Mouse (Mus musculus) cortical plate, adult 2 months (tissue): Measurements from ENCODE around the gene Zfp740. TPM values are rescaled to one million over a fixed set of nuclear protein-coding genes. Genes with fewer than 3 reads are reported as not detected.

Experiments
- H3K27ac ChIP-seq: fragments of 200-500 bp; 2 replicates; pipeline ENCODE4 v1.5.1; 2012; ENCODE audit warnings: low read length, control low read depth, inconsistent platforms; ENCODE audit not compliant: insufficient read depth
- H3K4me1 ChIP-seq: fragments of 200-500 bp; 2 replicates; pipeline ENCODE4 v1.6.1; 2011; ENCODE audit warnings: low read length; ENCODE audit not compliant: control insufficient read depth, insufficient read depth
- H3K4me3 ChIP-seq: fragments of 200-500 bp; 2 replicates; pipeline ENCODE4 v1.5.1; 2011; ENCODE audit warnings: mild to moderate bottlenecking, low read length, control low read depth; ENCODE audit not compliant: insufficient read depth
- CTCF ChIP-seq: fragments of 200-500 bp; IDR thresholded peaks from 2 replicates; pipeline ENCODE4 v1.5.1; 2011; ENCODE audit warnings: mild to moderate bottlenecking, control low read depth, low read length; ENCODE audit not compliant: insufficient read depth; ENCODE audit errors: extremely low read depth
- POLR2A ChIP-seq: fragments of 200-500 bp; IDR thresholded peaks from 2 replicates; pipeline ENCODE4 v1.6.1; 2011; ENCODE audit warnings: mild to moderate bottlenecking, low read length, control low read depth; ENCODE audit not compliant: insufficient read depth; ENCODE audit errors: extremely low read depth
- polyA plus RNA-seq: library from polyadenylated mRNA; depleted of rRNA; stranded (reverse); fragments of >200 nt; gene quantifications from 2 replicates; pipeline ENCODE4 v1.2.3, GENCODE M21; 2012

The Zfp740 gene
- polyA plus RNA-seq, 1 experiment: 51.3 TPM

DNA sequence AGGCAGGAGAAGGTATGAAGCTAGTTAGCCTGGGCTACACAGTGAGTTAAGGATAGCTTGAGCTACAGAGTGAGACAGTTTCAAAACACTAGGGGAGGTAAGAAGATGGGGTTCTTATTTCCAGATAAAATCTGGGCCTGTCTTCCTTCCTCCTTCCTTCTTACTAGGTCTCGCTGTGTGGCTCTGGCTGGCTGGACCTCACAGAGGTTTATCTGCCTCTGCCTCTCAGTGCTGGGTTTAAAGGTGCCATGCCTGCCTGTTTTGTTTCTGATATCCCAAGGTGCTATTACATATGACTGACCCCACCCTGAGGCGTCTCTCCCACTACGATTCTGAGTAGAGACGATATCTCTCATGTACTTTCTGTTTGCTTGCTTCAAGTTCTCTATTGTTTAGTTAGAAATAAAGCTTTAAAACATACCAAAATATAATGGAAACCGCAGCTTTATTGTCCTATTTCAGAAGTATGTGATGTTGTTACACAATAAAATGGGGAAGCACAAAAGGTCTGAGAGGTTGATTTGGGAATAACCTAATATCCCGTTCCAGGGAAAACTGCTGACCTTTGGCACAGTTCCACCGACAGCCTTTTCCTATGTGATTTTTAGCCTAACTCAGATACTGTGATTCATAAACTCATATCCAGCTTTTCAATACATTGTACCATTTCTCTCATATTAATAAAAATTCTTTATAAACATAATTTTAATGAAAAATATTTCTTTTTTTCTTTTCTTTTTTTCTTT is 26.3 kb upstream of the Zfp740 start:
- Histone ChIP-seq H3K27ac (no peak overlapping the region), H3K4me1 (no peaks in the 10 kb centered on the region), H3K4me3 (no peak overlapping the region)
- no peak for TF ChIP-seq POLR2A
- no peak for TF ChIP-seq CTCF

DNA sequence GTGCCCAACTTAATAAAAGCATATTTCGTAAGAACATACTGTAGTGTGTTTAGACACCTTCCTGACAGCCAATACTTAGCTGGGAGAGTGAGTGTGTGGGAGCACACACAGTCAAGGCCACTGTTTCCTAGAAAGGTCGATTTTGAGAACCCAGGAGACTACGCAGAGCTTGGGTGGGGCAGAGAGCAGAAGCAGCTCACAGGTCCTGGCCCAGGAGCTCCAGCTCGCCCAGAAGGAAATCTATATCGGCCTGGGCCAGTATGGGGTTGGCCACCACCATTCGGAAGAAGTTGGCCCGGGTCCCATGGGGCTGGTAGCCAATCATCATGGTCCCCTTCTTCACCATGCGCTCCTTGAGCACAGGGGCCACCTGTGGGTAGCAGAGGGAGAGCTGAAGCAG is 25.6 kb upstream of the Zfp740 start:
- Histone ChIP-seq H3K27ac (no peak overlapping the region), H3K4me3 (no peak overlapping the region), H3K4me1 (no peaks in the 10 kb centered on the region)
- TF ChIP-seq POLR2A (no peak), CTCF (no peak)

DNA sequence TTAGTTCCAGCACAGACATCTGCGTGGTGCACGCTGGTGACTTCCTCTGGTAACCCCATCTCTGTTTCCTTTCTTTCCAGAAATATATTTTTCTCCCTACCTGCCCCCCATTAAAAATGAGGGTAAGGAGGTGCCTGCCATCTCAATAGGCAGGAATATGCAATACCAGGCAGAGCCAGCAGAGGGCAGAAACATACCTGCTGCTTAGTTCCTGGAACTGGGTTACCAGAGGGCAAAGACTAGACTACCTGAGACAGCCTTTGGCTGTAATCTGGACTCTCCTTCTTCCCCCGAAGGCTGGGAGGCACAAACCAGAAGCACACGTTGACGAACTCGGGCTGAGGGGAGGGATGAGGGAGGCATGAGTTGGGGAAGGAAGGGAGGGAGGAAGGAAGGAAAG is 24.8 kb upstream of the Zfp740 start:
- no peak overlapping the region for H3K4me3 ChIP-seq
- no peak for TF ChIP-seq POLR2A
- TF ChIP-seq CTCF: peak; percentile 87
- H3K27ac ChIP-seq: no peak overlapping the region
- no peaks in the 10 kb centered on the region for H3K4me1 ChIP-seq

DNA sequence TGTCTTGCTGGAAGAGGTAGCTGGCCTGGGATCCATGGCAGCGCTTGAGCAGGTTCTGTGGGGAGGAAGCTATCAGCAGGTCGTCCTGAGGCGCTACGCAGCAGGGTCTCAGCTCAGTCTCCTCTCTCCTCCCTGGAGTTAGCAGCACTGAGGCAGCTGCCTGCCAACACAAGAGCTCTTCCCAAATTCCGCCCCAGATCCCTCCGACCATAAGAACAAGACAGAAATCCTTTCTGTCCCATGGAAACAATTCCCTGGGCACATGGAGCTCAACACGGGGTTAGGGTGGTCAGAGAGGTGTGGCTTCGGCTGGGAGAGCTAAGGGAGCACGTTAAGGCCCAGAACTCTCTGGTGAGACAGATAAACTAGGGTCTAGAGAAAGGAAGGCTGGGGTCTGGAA is 23.9 kb upstream of the Zfp740 start:
- Histone ChIP-seq H3K4me3 (no peak overlapping the region), H3K4me1 (no peaks in the 10 kb centered on the region), H3K27ac (no peak overlapping the region)
- TF ChIP-seq CTCF (no peak), POLR2A (no peak)

DNA sequence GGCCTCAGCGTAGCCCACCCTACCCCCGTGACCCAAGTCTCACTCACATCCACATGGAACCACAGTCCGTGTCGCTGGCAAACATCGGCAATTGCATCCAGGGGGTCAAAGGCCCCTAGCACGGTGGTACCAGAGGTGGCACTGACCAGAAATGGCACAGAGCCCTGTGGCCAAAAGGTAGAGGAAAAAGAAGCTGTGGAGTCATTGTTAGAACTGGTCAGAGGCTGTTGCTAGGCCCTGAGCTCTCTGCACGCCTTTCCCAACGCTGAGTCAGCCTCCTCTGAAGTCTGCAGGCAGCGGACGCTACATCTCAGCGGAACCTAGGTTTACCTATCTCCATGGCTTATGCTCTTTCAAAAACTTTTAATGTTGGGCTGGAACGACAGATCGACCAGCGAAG is 23.1 kb upstream of the Zfp740 start:
- no peak for TF ChIP-seq POLR2A
- TF ChIP-seq CTCF: no peak
- H3K4me1 ChIP-seq: no peaks in the 10 kb centered on the region
- no peak overlapping the region for H3K4me3 ChIP-seq
- no peak overlapping the region for H3K27ac ChIP-seq

DNA sequence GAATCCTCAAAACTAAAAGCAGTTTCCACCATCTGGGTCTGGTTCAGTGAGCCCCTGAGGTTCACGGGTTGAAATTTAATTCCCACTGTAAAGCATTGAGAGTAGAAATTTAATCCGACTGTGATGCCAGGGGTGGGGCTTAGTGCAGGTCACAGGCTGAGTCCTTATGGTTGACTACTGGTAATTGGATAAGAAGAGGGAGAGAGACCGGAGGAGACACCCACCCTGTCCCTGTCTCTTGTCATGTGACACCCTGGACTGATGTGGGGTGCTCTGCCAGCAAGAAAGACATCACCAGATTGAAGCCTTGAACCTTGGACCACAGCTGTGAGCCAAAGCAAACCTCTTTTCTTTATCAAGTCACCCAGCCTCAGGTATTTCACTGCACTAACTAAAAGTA is 20.0 kb upstream of the Zfp740 start:
- TF ChIP-seq CTCF (no peak), POLR2A (no peak)
- Histone ChIP-seq H3K4me1 (no peaks in the 10 kb centered on the region), H3K27ac (no peak overlapping the region), H3K4me3 (no peak overlapping the region)

DNA sequence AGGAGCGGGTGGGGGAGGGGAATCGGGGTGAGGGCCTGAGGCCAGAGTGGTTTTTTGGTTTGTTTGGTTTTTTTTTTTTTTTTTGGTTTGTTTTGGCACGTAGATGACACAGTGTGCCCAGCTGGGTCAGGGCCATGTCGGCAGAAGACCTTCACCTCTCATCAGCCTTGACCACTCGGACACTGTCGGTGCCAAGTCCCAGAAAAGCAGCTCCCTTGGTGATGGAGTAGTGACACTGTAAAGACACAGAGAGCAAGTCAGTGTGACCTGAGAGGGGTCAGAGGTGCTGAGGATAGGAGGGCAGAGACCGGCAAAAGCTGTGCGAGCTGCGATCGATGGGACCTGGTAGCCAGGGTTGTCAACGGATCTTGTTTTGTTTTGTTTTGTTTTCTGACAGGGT is 16.8 kb upstream of the Zfp740 start:
- TF ChIP-seq CTCF (no peak), POLR2A (no peak)
- no peak overlapping the region for H3K27ac ChIP-seq
- H3K4me3 ChIP-seq: no peak overlapping the region
- no peaks in the 10 kb centered on the region for H3K4me1 ChIP-seq

DNA sequence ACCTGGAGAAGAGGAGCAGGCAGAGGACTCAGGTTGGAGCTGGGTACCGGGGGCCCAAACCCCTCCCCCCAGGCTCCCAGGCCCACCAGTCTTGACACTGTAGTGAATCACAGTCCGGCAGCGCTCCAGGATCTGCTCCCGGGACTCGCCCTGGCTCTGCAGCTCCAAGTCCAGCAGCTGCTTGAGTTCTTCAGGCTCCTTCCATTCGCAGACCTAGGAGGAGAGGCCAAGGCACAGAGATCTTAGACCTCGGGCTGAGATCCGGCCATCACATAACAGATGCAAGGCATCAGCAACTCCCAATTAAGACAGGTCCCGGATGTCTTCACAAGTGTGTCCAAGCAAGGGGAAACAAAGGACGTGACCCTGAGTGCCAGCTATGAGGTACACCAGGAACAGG is 15.0 kb upstream of the Zfp740 start:
- TF ChIP-seq CTCF (no peak), POLR2A (no peak)

DNA sequence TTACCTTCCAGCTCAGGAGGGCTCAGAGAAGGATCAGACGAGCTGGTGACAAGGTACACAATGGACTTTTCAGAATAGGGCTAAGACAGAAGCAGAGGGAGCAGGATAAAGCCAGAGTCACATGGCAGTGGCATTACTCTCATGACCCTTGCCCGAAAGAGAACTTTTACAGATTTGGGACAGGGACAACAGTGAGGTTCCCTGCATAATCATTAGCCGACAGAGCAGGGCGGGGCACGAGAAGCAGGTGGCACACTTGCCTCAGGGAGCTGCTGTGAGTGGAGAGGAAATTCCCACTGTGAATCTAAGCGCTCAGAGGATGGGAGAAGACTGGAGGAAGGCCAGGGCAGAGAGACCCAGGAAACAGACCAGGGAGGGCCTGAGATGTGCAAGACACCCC is 14.2 kb upstream of the Zfp740 start:
- Histone ChIP-seq H3K4me3 (no peak overlapping the region), H3K4me1 (no peaks in the 10 kb centered on the region), H3K27ac (no peak overlapping the region)
- TF ChIP-seq CTCF: no peak
- TF ChIP-seq POLR2A: no peak

More for the DNA sequence above, 15.0 kb upstream of the Zfp740 start:
- Histone ChIP-seq H3K4me1 (no peaks in the 10 kb centered on the region), H3K27ac (no peak overlapping the region), H3K4me3 (no peak overlapping the region)

DNA sequence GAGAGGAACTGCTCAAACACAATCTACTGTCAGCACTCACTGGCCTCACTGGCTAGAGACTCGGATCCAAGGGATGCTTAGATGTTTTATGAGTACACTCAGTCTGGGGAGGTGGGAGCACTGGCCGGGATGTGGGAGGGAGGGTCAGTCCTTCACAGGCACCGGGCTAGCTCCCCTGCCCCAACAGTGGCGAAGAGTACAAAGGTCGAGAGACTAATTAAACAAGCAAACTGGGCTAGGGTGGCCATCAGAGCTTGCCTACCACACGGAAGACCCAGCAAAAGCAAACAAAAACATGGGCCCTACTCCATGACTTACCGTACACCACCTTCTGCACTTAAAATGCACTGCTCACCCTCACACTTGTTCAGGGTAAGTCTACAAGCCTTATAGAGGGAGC is 11.3 kb upstream of the Zfp740 start:
- Histone ChIP-seq H3K27ac (no peak overlapping the region), H3K4me1 (no peaks in the 10 kb centered on the region), H3K4me3 (no peak overlapping the region)
- TF ChIP-seq POLR2A (no peak), CTCF (no peak)
